Mouse (Mus musculus): ENCODE measurements at regions not wholly inside any gene's neighbourhood (a gene's known extent, or its start where the extent isn't known, plus 50 kb on each side); places are given as distances from the start of the nearest gene placed in this dataset.

GRCm38 (mm10) chr19:36178828-36179251 is 58.9 kb upstream of the Ankrd1 start:
- no peak overlapping the region for H3K9ac ChIP-seq
- no peaks in the 10 kb centered on the region for H3K4me1 ChIP-seq
- WGBS, result 50% methylated on average over 6 of the region's 6 CpGs
- no peaks in the 10 kb centered on the region for H3K27me3 ChIP-seq
- no peak overlapping the region for H3K27ac ChIP-seq
- ATAC-seq (replicated peaks; ENCODE audit: low FRiP score), result no peak
- no peak overlapping the region for H3K4me2 ChIP-seq
- no peaks in the 10 kb centered on the region for H3K9me3 ChIP-seq (replicated peaks)
- H3K36me3 ChIP-seq, result no peaks in the 10 kb centered on the region
- no peak overlapping the region for H3K4me3 ChIP-seq (replicated peaks)

GRCm38 (mm10) chr19:36180329-36180728 is 60.4 kb upstream of the Ankrd1 start:
- no peak for ATAC-seq (replicated peaks; ENCODE audit: low FRiP score)
- no peaks in the 10 kb centered on the region for H3K4me1 ChIP-seq
- H3K4me3 ChIP-seq (replicated peaks), result no peak overlapping the region

GRCm38 (mm10) chr19:36181535-36181934 is 61.6 kb upstream of the Ankrd1 start:
- no peak for ATAC-seq (replicated peaks; ENCODE audit: low FRiP score)
- H3K4me2 ChIP-seq, result no peak overlapping the region
- H3K4me1 ChIP-seq, result no peaks in the 10 kb centered on the region
- no peak overlapping the region for H3K4me3 ChIP-seq (replicated peaks)
- no peaks in the 10 kb centered on the region for H3K9me3 ChIP-seq (replicated peaks)
- H3K27me3 ChIP-seq, result no peaks in the 10 kb centered on the region
- no peak overlapping the region for H3K27ac ChIP-seq
- 38% methylated on average over 2 of the region's 2 CpGs for WGBS
- H3K9ac ChIP-seq, result no peak overlapping the region
- H3K36me3 ChIP-seq, result no peaks in the 10 kb centered on the region

More at GRCm38 (mm10) chr19:36180329-36180728, 60.4 kb upstream of the Ankrd1 start:
- Histone ChIP-seq H3K27me3 (no peaks in the 10 kb centered on the region), H3K9me3 (replicated peaks) (no peaks in the 10 kb centered on the region), H3K4me2 (no peak overlapping the region), H3K36me3 (no peaks in the 10 kb centered on the region), H3K9ac (no peak overlapping the region), H3K27ac (no peak overlapping the region)
- 83% methylated on average over 7 of the region's 7 CpGs for WGBS

- 22% methylated on average over 2 of the region's 2 CpGs for WGBS
- no peaks in the 10 kb centered on the region for H3K4me1 ChIP-seq
- no peaks in the 10 kb centered on the region for H3K36me3 ChIP-seq
- no peak overlapping the region for H3K4me3 ChIP-seq (replicated peaks)
- ATAC-seq (replicated peaks; ENCODE audit: low FRiP score), result peak; percentile 78
- H3K4me2 ChIP-seq, result no peak overlapping the region
- no peaks in the 10 kb centered on the region for H3K9me3 ChIP-seq (replicated peaks)
- no peak overlapping the region for H3K27ac ChIP-seq
- no peaks in the 10 kb centered on the region for H3K27me3 ChIP-seq
- H3K9ac ChIP-seq, result no peak overlapping the region
These were observed 63.2 kb upstream of the Ankrd1 start for GRCm38 (mm10) chr19:36183127-36183526.

GRCm38 (mm10) chr19:36189662-36190061 is 69.8 kb upstream of the Ankrd1 start:
- H3K9me3 ChIP-seq (replicated peaks), result no peaks in the 10 kb centered on the region
- 85% methylated on average over 5 of the region's 5 CpGs for whole genome bisulfite sequencing
- no peak overlapping the region for H3K9ac ChIP-seq
- H3K4me3 ChIP-seq (replicated peaks), result no peak overlapping the region
- no peaks in the 10 kb centered on the region for H3K27me3 ChIP-seq
- no peaks in the 10 kb centered on the region for H3K4me1 ChIP-seq
- no peak overlapping the region for H3K27ac ChIP-seq
- no peak overlapping the region for H3K4me2 ChIP-seq
- H3K36me3 ChIP-seq, result no peaks in the 10 kb centered on the region
- ATAC-seq (replicated peaks; ENCODE audit: low FRiP score), result no peak

DNA sequence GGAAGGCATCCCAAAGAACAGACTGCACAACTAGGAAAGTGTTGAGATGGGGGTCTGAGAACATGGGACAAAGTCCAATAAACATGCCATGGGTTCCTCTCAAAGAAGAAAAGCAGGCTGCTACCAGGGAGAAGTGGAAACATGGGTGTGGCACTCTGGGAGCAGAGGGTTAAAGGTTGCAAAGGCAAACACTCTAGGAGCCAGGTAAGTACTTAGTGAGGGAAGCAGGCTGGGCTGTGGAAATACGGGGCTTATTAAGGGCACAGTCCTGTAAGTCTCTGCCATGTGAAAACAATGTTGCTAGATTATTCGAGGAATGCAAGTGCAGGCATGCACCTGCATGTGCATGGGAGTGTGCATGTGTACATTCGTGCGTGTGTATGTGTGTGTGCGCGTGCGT is 71.7 kb upstream of the Ankrd1 start:
- no peak overlapping the region for H3K4me2 ChIP-seq
- H3K36me3 ChIP-seq, result no peaks in the 10 kb centered on the region
- 94% methylated on average over 7 of the region's 7 CpGs for WGBS
- H3K4me3 ChIP-seq (replicated peaks), result no peak overlapping the region
- no peaks in the 10 kb centered on the region for H3K4me1 ChIP-seq
- H3K9me3 ChIP-seq (replicated peaks), result no peaks in the 10 kb centered on the region
- H3K27ac ChIP-seq, result no peak overlapping the region
- H3K27me3 ChIP-seq, result no peaks in the 10 kb centered on the region
- no peak overlapping the region for H3K9ac ChIP-seq
- no peak for ATAC-seq (replicated peaks; ENCODE audit: low FRiP score)

DNA sequence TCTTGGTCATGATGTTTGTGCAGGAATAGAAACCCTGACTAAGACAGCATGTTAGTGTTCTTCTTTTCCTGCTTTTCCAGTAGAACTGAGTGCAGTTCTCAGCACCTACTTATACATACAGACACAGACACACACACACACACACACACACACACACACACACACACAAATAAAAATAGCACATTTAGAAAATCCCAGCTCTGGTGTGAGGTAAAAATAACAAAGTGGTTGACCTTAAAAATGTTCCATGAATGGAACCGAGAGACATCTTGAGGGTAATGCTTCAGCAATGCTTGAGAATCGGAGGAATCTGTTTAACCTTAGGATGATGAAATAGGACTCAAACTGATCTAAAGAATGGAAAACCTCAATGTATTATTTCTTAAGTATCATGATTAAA is 84.4 kb upstream of the Ankrd1 start:
- Histone ChIP-seq H3K4me1 (peaks cover 13% of the 10 kb centered on the region), H3K4me3 (replicated peaks) (no peak overlapping the region), H3K9me3 (replicated peaks) (no peaks in the 10 kb centered on the region), H3K36me3 (no peaks in the 10 kb centered on the region), H3K27me3 (no peaks in the 10 kb centered on the region), H3K9ac (no peak overlapping the region), H3K4me2 (no peak overlapping the region), H3K27ac (no peak overlapping the region)
- 92% methylated on average over 2 of the region's 2 CpGs for WGBS
- no peak for ATAC-seq (replicated peaks; ENCODE audit: low FRiP score)

GRCm38 (mm10) chr19:36204965-36205718 is 85.2 kb upstream of the Ankrd1 start:
- Histone ChIP-seq H3K4me1 (peaks cover 13% of the 10 kb centered on the region), H3K27me3 (no peaks in the 10 kb centered on the region), H3K9ac (no peak overlapping the region), H3K36me3 (no peaks in the 10 kb centered on the region), H3K27ac (no peak overlapping the region), H3K9me3 (replicated peaks) (no peaks in the 10 kb centered on the region), H3K4me3 (replicated peaks) (no peak overlapping the region), H3K4me2 (no peak overlapping the region)
- 93% methylated on average over 8 of the region's 8 CpGs for WGBS
- no peak for ATAC-seq (replicated peaks; ENCODE audit: low FRiP score)

GRCm38 (mm10) chr19:36207735-36208288 is 87.9 kb upstream of the Ankrd1 start:
- Histone ChIP-seq H3K9me3 (replicated peaks) (no peaks in the 10 kb centered on the region), H3K4me2 (peak overlapping the region; percentile 26), H3K9ac (no peak overlapping the region), H3K4me1 (peaks cover 13% of the 10 kb centered on the region), H3K27me3 (no peaks in the 10 kb centered on the region), H3K27ac (peak overlapping the region; percentile 49; the same call in 1 of the 2 replicates), H3K36me3 (no peaks in the 10 kb centered on the region), H3K4me3 (replicated peaks) (no peak overlapping the region)
- WGBS, result 12% methylated on average over 7 of the region's 7 CpGs
- ATAC-seq (replicated peaks; ENCODE audit: low FRiP score), result peak; percentile 62; the same call in 1 of the 2 replicates

GRCm38 (mm10) chr19:36208419-36208818 is 88.5 kb upstream of the Ankrd1 start:
- no peak overlapping the region for H3K9ac ChIP-seq
- peaks cover 14% of the 10 kb centered on the region for H3K4me1 ChIP-seq
- no peak overlapping the region for H3K4me3 ChIP-seq (replicated peaks)
- H3K27ac ChIP-seq, result no peak overlapping the region
- WGBS, result 65% methylated on average over 5 of the region's 5 CpGs
- ATAC-seq (replicated peaks; ENCODE audit: low FRiP score), result no peak
- no peaks in the 10 kb centered on the region for H3K36me3 ChIP-seq
- no peaks in the 10 kb centered on the region for H3K9me3 ChIP-seq (replicated peaks)
- H3K27me3 ChIP-seq, result no peaks in the 10 kb centered on the region
- H3K4me2 ChIP-seq, result no peak overlapping the region

DNA sequence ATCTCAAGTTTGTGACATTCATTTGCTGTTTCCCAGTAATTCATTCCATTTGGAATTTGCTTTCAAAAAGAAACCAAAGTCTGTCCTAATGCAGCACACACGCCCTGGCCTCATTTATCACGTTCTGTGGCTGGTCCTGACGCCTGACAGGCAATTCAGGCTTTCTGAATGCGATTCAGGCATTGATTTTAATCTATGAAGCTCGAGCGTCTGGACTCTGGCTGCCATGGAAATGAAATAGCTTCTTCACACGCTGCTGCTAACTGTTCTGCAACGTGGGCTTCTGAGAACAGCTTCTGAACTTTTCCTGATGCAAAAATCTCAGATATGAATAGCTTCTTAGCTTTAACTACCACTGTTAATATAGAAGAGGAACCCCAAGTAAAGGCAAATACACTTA is 93.6 kb upstream of the Ankrd1 start:
- Histone ChIP-seq H3K4me3 (replicated peaks) (no peak overlapping the region), H3K9ac (no peak overlapping the region), H3K4me2 (no peak overlapping the region), H3K27me3 (no peaks in the 10 kb centered on the region), H3K27ac (no peak overlapping the region), H3K36me3 (no peaks in the 10 kb centered on the region), H3K4me1 (peaks cover 20% of the 10 kb centered on the region), H3K9me3 (replicated peaks) (no peaks in the 10 kb centered on the region)
- no peak for ATAC-seq (replicated peaks; ENCODE audit: low FRiP score)
- 42% methylated on average over 8 of the region's 8 CpGs for WGBS

- no peak overlapping the region for H3K9ac ChIP-seq
- peak overlapping the region; percentile 35 for H3K4me2 ChIP-seq
- H3K9me3 ChIP-seq (replicated peaks), result no peaks in the 10 kb centered on the region
- H3K4me3 ChIP-seq (replicated peaks), result no peak overlapping the region
- no peaks in the 10 kb centered on the region for H3K36me3 ChIP-seq
- peaks cover 19% of the 10 kb centered on the region for H3K4me1 ChIP-seq
- H3K27ac ChIP-seq, result peak overlapping the region; percentile 27; the same call in 1 of the 2 replicates
- ATAC-seq (replicated peaks; ENCODE audit: low FRiP score), result peak; percentile 91
- H3K27me3 ChIP-seq, result no peaks in the 10 kb centered on the region
- 21% methylated on average over 7 of the region's 7 CpGs for WGBS
These were observed 94.5 kb upstream of the Ankrd1 start for GRCm38 (mm10) chr19:36214188-36214968.
